Mouse (Mus musculus): ENCODE data around the gene Bicral.

Gene Bicral

DNA sequence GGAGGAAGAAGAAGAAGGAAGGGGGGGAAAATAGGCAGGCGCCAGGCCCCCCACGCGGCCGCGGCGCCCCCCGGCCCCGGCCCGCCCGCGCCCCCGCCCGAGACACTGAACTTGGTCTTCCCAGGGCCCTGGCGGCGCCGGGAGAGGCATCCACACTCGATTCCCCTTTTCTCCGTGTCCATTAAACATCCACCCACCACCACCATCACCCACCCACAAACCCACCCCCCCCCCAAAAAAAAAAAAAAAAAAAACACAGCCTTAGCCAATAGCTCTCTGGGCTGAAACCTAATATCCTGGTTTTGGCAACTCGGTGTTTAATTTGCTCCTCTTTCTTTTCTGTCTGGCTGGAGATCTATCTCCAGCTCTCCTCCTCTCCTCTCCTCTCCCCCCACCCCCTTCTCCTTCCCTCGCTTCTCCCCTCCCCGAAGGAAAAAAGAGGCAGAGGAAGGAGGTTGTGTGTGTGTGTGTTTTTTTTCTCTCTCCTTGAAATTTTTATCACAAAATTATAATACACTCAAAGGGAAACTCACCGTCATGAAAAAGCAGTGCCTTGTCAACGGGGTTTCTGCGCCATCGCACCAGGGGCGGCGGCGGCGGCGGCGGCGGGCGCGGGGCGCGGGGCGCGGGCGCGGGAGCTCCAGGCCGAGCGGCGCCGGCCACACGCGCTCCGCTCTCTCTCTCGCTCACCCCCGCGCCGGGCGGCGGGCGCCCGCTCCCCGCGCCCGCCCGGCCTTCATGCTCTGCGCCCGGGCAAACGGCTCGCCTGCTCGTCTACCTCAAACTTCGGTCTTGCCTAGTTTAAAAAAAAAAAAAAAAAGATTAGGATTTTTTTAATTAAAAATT lies at the start of gene Bicral:
Gene Bicral, minus strand, starts transcription at position 580 of the 846 bp plus-strand sequence.
- DNase-seq (ENCODE audit: low spot score in 2 of 2) = peak; percentile 71 to 73

DNA sequence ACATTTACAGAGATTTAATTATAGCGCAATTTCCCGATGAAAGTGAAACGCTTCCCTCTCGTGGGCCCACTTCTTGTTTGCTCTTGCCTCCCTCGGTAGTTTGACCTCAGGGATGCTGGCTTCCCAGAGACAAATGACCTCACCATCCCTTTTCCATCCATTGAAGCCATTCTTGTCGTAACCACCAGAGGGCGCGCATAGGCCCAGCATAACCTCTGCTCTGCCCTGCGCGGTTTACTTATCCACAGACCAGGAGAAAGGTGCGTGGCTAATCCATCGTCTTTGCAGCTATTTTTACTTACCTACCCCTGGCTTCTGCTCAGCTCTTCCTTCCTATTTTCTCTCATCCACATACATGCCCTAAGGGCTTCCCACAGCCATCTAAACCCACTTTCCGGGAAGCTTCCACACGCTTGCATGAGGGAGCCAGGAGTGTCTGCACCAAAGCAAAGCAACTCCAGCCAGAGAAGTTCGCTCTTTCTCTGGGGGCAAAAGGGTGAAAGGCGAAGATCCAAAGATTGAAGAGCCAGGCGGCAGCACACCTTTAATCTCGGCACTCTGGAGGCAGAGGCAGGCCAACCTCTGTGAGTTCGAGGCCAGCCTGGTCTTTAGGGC lies 45.7 kb upstream of the Bicral start:
- peak; percentile 52 to 84 for DNase-seq (ENCODE audit: low spot score in 2 of 2)

DNA sequence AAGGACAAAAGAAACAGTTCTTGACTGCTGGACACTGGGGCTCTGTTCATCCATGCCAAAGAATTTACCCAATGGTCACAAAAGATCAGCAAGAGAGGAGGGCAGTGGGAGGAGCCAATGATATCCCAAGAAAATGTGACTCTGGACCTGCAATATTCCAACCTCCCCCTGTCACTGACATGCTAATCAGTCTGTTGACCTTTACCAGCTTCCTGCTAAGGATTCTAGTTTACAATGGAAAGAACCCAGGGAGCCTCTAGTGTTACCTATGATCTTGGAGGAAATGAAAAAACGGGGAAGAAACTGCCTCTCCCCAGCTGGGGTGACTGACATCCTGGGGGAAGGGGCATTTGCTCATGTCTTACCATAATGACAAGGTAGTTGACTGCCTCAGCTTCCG lies 42.7 kb upstream of the Bicral start:
- DNase-seq (ENCODE audit: low spot score in 2 of 2) = no peak

DNA sequence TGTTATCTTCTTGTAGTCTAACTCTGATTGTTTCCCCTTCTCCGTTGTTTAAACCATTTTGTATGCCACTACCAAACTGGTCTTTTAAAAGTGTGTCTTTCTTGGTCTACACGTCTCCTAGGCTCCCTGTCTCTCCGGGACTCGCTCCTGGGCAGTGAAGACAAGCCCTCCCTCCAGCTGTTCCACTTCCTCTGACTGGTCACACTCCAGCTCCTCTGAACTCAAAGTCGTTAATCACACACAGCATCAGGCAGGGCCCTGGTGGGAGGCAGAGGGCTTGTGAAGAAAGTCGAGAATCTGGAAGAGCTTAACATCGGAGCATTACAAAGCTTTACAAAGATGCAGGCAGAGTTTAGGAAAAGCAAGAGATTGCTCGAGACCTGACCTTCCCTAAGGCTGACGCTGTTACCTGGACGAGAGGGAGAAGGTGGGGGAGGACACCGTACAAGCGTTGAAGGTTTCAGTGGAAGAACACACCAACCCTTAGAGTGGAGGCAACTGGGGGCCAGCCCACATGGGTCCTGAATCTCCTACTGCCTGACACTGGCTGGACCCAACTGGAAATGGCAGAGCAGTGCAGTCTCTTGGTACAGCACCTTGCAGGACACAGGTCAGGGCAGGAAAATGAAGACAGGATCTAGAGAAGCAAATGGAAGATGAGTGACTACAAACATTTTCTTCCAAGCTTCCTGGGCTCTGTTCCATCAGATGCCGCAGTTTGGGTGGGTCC lies 39.1 kb upstream of the Bicral start:
- DNase-seq (ENCODE audit: low spot score in 2 of 2) = no peak

DNA sequence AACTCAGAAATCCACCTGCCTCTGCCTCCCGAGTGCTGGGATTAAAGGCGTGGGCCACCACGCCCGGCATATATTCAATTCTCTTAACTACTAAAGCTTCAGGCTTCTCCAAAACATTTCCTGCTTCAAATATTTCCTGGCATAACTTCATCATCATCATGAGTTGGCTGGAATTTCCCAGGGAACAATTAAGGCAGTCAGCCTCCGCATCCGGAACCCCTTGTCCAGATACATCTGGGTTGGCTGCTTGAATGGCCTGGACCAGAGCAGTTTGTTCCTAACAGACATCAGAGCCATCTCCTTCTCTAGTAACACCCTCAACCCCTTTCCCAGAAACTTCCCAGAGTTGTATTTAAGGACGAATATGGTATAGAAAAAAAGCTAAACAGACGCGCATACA lies 37.1 kb upstream of the Bicral start:
- peak; percentile 61 to 79 for DNase-seq (ENCODE audit: low spot score in 2 of 2)

DNA sequence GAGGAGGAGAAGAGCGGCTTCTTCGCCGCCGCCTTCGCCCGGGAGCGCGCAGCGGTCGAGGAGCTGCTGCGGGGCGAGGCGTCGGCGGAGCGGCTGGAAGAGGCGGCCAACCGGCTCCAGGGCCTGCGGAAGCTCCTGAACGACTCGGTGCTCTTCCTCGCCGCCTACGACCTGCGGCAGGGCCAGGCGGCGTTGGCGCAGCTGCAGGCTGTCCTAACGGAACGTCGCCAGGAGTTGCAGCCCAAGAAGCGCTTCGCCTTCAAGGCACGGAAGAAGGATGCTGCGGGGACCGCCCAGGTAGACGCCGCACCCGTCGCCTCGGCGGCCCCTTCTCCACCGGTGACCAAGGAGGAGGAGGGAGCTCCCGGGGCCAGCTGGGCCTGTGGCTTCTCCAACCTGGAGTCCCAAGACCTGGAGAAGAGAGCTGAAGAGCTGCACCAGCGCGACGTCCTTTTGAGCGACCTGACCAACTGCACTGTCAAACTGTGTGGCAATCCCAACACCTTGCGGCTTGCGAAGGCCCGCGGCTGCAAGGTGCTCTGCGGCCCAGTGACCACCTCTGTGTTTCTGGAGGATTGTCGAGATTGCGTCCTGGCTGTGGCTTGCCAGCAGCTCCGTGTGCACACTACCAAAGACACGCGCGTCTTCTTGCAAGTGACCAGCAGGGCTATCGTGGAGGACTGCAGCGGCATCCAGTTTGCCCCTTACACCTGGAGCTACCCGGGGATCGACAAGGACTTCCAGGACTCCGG lies 32.7 kb upstream of the Bicral start:
- peak; percentile 34 to 41 for DNase-seq (ENCODE audit: low spot score in 2 of 2)

DNA sequence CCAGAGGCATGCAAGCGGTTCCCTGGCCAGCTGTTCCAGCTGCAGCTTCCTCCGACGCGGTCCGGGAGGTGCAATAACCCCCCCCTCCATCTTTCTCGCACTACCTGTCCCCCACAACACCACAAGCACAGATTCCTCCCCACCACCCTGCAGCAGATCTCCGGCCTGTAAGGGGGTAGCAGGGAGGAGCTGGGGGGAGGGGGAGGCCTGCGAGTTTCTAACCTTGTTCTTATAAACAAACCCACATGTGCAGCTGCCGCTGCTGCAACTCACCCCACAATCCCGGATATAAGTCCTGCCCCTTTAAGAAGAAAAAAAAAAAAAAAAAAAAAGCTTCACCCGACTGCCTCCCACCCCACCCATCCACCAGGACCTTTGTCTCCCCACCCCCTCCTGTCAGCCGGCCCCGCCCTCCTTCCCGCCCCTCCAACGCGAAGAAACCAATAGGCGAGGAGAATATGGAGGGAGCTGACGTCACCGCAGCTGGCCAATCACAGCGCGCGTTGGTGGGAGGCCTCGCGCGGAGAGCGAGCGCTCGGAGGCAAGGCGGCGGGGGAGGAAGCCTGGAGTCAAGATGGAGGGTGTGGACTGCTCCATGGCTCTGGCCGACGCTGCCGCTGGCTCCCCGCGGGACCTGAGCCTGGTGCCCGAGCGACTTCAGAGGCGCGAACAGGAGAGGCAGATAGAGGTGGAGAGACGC lies 32.0 kb upstream of the Bicral start, which contains the start of gene Tbcc:
Gene Tbcc, plus strand, starts transcription at position 569 of the 700 bp plus-strand sequence.
- peak; percentile 96 for DNase-seq (ENCODE audit: low spot score in 2 of 2)

DNA sequence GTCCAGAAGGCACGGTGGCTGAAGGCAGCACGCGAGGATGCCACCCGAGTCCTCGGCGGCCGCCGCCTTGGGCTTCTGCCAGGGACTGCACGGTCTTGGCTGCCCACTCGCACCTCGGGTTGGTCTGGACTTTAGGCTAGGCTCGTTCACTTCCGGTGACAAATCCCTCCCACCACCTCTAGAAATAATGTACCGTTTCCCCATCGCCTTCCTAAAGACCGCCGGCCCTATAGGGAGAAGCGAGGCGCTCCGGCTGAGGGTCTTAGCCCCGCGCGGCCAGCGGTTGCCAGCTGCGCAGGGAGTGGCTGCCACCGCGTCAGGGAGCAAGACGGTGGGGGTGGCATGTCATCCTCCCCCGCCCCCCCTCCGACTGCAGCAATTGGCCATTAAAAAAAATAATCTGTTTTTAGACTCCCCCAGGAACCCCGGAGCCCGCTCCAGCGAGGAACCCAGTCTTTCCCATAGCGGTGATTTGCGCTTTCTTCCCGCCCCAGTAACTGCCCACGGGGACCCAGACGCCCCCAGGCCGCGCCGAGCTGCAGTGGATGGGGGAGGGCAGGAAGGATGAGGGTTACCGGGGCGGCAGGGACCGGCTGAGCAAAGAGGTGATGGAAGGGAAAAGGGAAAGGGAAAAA lies 31.3 kb upstream of the Bicral start:
- DNase-seq (ENCODE audit: low spot score in 2 of 2) = peak; percentile 78 to 81

DNA sequence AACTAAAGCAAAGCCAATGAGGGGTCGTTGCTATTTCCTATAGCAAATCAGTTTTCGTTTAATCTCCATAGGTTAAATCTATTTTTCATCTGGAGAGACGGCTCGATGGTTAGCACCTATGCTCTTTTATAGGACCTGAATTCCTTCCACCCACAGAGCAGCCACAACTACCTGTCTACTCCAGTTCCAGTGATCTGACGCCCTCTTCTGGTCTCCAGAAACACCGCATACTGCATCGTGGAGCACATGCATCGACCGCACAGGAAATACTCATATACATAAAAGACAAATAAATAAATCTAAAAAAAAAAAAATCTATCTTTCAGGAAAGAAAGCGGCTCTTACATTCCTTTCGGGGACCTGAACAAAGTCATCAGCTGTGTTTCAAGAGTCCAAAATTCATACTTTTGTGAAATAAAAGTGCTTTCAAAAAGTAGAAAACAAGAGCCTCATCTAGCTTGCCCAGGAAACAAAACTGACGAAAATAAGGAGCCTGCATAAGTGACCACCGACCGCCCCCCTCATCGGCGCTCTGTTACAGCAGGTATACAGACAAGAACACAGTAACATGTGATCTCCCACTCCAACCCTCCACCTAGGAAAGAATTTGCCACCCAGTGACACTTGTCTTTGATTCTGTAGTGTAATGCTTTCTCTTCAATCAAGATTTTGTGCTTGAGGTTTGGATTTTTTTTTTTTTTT lies 30.4 kb upstream of the Bicral start:
- DNase-seq (ENCODE audit: low spot score in 2 of 2) = peak in 1 of 2 experiments; percentile 53

DNA sequence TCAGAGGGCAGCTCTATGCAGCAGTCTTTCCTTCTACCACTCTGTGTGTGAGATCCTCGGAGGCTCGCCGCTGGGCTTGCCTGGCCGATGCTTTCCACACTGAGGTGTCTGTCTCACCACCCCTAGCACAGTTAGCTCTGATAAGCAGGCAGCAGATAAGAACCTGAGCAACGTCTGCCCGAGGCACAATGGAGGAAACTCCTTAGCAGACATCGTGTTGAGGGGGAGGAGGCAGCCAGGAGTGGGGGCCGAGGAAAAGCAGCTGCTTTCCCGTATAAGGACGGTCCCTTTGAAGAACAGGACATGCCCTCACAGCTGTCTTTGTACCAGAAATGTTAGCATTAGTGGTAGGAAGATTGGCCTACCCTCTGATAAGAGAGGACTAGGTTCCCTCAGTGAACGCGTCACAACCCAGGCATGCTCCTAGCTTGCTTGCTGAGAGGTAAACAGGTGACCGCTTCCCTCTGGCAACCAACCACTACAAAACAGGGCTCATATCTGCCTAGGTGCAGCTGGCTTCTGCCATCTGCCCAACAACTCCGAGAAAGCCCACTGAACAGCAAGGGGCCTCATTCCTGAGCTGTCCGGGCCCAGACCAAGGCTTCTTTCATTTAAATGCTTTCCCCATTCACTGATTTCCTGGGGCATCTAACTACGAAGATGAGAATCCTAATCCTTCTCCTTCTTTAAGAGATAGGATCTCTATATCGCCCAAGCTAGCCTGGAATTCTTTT lies 27.8 kb upstream of the Bicral start:
- no peak for DNase-seq (ENCODE audit: low spot score in 2 of 2)

DNA sequence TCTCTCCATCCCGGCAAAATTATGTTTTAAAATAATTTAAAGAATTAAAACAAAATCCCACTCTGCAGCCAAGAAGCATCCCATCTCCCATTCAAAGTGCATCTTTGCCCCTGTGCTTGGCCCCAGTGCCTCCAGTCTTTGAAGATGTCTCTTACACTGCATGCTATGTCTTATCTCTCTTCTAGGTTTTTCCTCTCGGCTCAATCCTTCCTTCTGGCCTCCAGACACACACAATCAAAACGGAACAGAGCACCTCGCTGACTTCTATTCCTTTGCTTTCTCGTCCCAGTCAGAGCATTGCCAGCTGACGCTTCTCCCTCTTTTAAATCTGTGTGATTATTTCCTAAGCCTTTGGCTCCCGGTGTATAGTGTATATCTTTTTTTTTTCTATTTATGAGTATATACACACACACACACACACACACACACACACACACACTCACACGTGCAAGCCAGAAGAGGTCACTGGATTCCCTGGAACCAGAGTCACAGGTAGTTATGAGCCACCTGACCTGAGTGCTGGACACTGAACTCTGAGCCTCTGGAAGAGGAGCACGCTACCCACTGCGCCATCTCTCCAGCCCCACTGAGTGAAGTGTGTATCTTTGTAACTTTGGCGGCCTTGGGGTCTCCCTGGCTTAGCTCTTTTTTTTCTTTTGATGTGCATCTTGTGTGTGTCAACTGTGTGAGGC lies 27.1 kb upstream of the Bicral start:
- no peak for DNase-seq (ENCODE audit: low spot score in 2 of 2)

DNA sequence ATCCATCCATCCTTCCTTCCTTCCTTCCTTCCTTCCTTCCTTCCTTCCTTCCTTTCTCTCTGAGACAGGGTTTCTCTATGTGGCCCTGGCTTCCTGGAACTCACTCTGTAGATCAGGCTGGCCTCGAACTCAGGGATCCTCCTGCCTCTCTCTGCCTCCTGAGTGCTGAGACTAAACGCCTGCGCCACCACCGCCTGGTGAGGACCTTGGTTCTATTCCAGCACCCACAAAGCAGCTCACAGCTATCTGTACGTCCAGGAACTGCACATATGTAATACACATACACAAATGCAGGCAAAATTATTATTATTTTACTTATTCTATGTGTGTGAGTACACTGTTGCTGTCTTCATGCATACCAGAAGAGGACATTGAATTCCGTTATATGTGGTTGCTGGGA lies 26.5 kb upstream of the Bicral start:
- no peak for DNase-seq (ENCODE audit: low spot score in 2 of 2)

DNA sequence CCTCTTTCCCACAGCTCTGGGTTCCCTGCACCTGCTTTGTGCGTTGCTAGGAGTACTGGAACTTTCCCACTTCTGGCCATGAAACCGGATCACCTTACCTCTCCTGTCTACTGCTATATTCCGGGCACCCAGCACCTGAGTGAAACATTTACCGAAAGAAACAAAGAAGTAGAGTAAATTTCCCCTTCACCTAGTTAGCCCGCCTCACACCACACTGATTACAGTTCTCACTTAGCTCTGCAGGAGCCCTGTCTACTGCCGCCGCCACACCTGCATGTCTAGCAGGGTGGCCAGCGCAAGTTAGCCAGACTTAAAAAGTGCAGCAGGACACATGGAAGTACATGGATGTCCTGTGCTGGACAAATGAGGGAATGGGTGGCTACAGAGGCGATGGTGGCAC lies 24.8 kb upstream of the Bicral start:
- DNase-seq (ENCODE audit: low spot score in 2 of 2) = no peak

DNA sequence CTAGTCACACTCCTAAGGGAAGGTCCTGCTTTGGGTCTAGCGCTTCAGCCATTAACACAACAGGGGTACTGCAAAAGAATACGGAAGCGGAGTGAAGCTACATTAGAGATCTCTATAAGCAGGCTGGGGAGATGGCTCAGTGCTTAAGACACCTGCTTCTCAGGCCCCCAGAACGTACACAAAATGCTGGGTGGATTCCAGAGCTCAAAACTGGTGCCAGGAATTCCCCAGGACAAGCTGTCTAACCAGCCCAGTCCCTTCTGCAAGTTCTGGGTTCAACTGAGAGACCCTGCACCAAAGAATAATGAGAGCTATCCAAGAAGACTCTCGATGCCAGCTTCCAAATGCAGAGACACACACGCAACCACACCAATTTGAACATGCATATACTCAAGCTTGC lies 23.4 kb upstream of the Bicral start:
- no peak for DNase-seq (ENCODE audit: low spot score in 2 of 2)

DNA sequence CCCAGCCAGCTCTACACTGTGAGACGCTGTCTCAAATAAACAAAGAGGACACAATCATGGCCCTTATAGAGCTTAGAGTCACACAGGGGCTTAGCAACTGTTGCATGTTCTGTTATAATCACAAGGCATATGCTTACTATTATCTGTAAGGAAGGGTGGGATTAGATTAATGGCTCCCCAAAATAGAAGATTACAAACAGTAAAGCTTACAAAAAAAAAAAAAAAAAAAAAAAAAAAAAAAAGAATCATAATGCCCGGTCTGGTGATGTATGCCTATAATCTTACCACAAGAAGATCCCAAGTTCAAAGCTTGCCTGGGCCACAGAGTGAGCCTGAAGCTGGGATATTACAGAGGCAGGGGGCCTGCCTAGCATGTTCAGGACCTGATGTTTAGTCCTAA lies 22.0 kb upstream of the Bicral start:
- no peak for DNase-seq (ENCODE audit: low spot score in 2 of 2)

DNA sequence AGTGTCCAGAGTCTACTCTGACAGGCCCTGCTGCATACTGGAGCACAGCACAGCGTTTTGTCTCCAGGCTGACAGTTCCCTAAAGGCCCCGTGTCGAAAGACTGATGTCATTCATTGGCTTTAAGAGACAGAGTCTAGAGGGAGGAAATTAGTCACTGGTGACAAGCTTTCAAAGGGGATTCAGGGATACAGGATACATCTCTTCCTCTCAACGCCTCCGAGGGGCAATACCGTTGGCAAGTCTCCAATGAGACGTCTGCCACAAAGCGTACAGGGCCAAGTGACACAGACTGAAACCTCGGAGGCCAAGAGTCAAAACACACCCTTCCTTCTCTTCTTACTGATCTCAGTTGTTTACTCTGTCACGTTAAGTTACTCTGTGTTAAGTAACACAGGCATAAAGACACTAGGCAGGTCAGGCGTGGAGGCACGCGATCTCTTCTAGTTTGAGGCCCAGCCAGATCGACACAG lies 21.6 kb upstream of the Bicral start:
- DNase-seq (ENCODE audit: low spot score in 2 of 2) = peak; percentile 90 to 93

DNA sequence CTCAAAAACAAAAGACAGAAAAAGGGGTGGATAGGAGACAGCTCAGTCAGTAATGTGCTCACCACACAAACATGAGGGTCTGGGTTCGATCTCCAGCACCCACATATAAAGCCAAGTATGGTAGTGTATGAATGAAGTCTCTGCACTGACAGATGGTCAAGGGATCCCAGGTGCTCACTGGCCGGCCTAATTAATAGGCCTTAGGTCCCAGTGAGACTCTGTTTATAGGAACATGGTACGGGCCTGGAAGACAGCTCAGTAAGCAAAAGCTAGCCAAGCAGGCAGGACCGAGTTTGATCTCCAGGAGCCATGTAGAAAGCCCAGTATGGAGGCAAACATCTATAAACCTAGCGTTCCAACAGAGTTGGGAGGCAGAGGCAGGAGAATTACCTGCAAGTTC lies 18.8 kb upstream of the Bicral start:
- DNase-seq (ENCODE audit: low spot score in 2 of 2) = no peak

DNA sequence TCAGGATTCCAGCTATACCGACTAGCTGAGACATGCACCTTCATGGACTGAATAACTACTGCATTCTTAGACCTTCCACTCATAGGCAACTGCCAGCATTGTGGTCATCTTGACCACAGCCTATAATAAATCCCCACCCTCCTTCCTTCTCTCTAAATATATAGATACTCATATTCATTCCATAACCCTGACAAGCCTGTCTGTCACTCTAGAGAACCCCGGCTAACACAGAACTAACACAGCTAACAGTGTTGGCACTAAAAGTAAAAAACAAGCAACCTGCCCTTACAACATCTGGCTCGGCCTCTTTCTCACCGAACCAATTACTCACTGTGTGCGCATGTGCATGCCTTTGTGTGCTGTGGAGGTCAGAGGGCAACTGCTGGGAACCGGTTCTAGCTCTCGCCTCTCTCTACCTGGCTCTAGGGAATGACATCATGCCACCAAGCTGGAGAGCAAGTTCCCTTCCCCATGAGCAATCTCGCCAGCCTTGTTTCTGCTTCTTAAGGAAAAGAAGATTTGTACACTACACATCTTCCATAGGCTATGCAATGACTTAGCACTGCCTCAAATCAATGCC lies 18.2 kb upstream of the Bicral start:
- no peak for DNase-seq (ENCODE audit: low spot score in 2 of 2)

All from heart, adult 9 months (tissue).